Mouse (Mus musculus) cerebellum, postnatal 36 days (tissue): ENCODE data around the gene Mettl8.

Experiments
- DNase-seq, 2 experiments: peaks; one replicate each; pipeline ENCODE4 v3.0.0; 2021 to 2022; ENCODE audit warnings: mixed read lengths in 2 of 2

The Mettl8 gene

GRCm38 (mm10) chr2:71031973-71032794 is 23.2 kb downstream of the Mettl8 start:
- no peak for DNase-seq

DNA sequence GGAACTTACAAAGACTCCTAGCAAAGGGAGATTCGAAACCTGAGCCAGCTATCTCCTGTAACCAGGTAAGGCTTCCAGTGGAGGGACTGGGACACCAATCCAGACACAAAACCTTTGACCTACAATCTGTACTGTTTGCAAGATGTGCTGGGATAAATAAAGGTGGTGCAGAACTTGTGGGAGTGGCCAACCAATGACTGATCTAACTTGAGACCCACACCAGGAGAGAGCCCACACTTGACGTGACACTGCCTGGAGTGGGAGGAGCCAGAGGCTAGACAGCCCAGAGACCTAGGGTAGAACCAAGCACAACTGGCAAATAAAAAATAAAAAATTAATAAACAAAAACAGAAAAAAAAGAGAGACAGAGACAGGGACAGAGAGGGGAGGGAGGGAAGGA is 24.7 kb downstream of the Mettl8 start:
- no peak for DNase-seq

- DNase-seq = no peak
Observed at GRCm38 (mm10) chr2:71027631-71028030, 27.8 kb downstream of the Mettl8 start.

- DNase-seq = no peak
Observed at GRCm38 (mm10) chr2:71026787-71027186, 28.6 kb downstream of the Mettl8 start.

- no peak for DNase-seq
Observed at GRCm38 (mm10) chr2:71025576-71026315, 29.6 kb downstream of the Mettl8 start.

- no peak for DNase-seq
Observed at GRCm38 (mm10) chr2:71023986-71024385, 31.4 kb downstream of the Mettl8 start.

GRCm38 (mm10) chr2:71022991-71023390 is 32.4 kb downstream of the Mettl8 start:
- DNase-seq = no peak

- no peak for DNase-seq
Observed at GRCm38 (mm10) chr2:71020674-71021073, 34.7 kb downstream of the Mettl8 start.

GRCm38 (mm10) chr2:71019704-71020375 is 35.5 kb downstream of the Mettl8 start:
- DNase-seq = no peak

GRCm38 (mm10) chr2:71019277-71019676 is 36.1 kb downstream of the Mettl8 start:
- peak; percentile 21 to 22 for DNase-seq

DNA sequence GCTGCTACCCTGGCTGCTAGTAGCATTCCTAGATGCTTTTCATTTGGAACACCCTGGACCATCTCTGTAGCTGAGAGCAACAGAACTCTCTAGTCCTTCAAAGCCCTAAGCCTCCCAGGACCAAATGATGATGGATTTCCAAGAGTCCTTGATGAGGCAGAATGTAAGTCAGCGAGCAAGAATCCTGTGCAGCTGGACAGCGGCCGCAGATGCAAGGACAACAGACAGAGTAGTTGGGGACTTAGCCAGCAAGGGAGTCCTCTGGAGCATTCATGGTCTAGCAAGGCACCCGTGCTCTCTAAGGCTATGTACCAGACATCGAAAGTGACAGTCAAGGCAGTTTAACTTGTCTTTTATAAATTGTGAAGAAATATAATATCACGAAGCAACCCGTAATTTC is 41.9 kb downstream of the Mettl8 start:
- no peak for DNase-seq

GRCm38 (mm10) chr2:71011816-71012215 is 43.6 kb downstream of the Mettl8 start:
- DNase-seq = no peak

DNA sequence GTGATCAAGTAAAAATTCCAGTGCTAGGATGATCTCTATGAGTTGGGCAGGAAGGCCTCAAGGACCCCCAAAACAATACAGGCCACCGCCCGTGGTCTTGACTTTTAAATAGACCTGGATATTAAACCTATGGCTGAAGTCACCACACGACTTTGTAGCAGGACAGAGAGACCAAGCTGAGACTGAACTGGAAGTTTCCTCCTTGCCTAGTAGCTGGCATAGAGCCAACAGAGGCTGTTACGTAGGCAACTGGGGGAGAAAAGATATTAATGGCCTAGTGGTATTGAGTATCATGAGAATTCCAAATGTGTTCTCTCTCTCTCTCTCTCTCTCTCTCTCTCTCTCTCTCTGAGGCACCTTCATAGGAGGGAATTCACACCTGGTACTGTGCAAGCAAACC is 51.0 kb downstream of the Mettl8 start:
- no peak for DNase-seq

GRCm38 (mm10) chr2:71002509-71002908 is 52.9 kb downstream of the Mettl8 start:
- no peak for DNase-seq

- DNase-seq = no peak
Observed at GRCm38 (mm10) chr2:70998771-70999170, 56.6 kb downstream of the Mettl8 start.

DNA sequence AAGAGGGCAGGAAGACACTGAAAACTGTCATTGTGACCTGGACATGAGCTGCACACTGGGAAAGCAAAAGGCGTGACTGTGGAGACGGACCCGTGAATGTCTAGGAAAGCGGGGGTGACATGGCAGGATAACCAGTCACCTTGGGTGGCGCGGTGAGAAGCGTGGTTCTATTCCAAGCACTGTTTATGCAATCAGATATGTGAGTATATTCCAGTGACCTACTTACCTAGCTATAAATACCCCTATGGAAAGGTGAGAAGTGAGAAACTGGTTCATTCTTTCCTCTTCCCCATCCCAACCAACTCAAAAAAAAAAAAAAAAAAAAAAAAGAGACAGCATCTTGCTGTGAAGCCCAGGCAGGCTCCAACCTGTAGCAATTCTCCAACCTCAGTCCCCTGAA is 58.9 kb downstream of the Mettl8 start:
- peak; percentile 33 to 48 for DNase-seq

DNA sequence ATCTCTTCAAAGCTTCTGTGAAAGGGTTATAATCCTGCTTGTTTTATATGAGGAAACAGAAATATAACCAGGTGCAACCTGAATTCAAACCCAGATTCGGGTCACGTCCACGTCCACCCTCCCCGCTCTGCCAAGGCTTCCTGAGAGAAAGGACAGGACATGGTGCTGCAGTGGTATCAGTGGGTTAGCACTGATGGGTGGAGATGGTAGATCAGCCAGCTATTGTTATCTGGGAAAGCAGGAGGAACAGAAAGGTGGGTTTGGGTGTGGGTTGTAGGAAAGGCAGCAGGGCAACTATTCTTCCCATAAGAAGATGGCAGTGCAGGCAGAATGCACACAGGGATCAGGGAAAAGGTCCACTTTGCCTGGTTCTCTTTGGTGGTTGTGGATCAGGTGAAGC is 59.5 kb downstream of the Mettl8 start:
- no peak for DNase-seq

DNA sequence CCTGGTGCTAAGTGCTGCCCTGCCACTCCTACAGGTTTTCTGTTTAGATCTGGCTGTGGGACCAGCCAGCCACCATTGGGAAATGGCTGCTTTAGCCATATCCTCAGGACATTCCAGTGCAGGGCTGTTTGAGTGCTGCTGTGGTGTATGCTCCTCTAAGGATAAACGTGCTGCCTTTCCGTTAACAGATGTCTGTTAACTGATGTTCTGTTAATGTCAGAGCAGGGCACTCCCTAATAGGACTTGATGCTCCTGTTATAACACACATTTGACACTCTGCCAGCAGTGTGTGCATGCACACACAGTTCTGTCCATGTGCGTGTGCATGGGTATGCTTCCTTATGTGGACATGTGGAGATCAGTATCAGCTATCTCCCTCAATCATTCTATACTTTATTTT is 61.6 kb downstream of the Mettl8 start:
- no peak for DNase-seq

DNA sequence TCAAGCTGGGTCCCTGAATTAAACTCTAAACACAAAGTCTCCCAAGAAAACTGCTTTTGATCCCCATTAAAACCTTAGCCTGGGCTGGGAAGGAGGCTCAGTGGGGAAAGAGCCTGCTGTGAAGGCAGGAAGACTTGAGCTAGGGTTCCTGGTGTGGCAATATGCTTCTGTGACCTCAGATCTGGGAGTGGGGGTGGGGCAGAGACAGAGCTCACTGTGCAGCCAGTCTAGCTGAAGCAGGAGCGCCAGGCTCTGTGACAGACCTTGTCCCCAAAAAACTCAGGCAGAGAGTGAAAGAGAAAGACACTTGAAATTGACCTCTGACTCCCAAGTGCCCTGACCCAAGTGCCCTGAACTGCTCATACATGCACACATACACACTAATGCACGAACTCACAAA is 62.7 kb downstream of the Mettl8 start:
- DNase-seq = no peak

DNA sequence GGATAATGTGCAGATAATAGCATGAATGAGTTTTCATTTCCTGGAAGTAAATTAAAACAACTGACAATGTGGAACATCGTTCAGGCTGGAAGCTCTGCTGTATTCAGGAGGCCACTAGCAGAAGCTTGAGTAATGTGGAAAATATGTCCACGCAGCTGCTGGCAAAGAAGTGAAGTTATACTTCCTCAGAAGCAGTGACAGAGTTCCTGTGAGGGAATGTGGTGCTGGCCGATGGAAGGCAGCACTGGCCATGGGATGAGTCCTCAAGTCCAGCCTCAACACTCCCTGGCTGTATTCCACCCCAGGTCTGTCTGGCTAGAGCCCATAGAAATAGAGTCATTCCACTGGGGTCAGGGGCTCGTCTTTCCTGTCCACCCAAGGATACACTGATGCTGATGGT is 65.2 kb downstream of the Mettl8 start:
- no peak for DNase-seq

DNA sequence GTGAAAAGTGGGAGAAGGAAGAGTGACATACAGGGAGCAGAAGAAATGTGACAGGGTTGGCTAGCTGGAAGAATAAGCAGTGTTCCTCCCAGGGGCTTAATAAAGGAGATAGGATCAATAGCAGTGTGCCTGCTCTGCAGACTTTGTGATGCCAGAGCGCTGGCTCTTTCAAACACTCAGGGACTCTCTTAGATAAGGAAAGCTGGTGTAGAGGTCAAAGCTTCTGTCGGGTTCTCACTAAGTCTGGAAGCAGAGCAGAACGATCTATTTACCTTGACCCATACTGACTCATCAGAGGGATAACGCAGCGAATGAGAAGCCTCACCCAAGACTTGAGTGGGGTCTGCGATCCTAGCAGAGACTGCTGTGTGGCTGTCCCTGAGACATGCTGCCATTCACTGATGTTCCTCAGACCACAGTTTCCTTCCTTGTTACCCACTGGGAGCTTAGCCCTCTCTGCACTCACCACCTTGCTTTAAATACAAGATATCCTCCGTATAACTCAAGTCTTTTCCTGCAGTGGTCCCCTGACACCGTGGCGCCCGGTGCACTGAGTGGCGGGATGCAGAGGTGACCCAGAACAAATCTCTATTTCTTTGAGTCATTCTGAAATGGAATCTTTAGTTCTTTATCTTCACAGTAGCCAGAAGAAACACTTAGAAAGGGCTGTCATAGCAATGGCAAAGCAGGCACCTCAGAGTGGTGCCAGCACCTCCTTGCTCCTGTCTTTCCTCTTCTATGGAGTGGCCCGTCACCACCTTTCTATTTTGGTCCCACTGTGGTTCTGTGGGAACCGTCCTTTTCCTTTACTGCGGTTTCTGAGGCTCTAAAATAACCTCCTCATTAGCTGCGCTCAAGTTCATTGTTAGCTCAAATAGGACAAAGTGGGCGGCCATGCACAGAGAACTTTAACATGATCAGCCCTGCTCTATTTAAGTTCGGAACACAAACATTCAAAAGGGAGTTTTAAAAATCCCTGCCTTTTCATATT is 65.9 kb downstream of the Mettl8 start:
- DNase-seq = no peak

- no peak for DNase-seq
Observed at GRCm38 (mm10) chr2:70978271-70978670, 77.1 kb downstream of the Mettl8 start.
